Mouse (Mus musculus) layer of hippocampus, adult 2 months (tissue): ENCODE data around the gene Gadd45a. TPM values are rescaled to one million over a fixed set of nuclear protein-coding genes. Genes with fewer than 3 reads are reported as not detected.
A peak's percentile ranks its signal among the peaks of the same experiment; 100 is the strongest.
"Not testable (repeated sequence)": the region's sequence is repeated elsewhere in the genome, so short reads cannot be mapped to it uniquely, and the experiment has no call there.

Experiments used
- DNase-seq, 2 experiments: peaks; one replicate each; pipeline ENCODE4 v3.0.0; 2022; ENCODE audit warnings: low spot score in 2 of 2
- H3K27ac ChIP-seq: fragments of 200-600 bp; 2 replicates; pipeline ENCODE4 v1.8.1; 2022
- H3K4me3 ChIP-seq: fragments of 200-600 bp; 2 replicates; pipeline ENCODE4 v1.8.1; 2022; ENCODE audit warnings: mild to moderate bottlenecking
- CTCF ChIP-seq: fragments of 200-600 bp; conservative IDR thresholded peaks from 2 replicates; pipeline ENCODE4 v1.8.1; 2022; ENCODE audit warnings: antibody characterized with exemption, mild to moderate bottlenecking, moderate library complexity
- total RNA-seq, 2 experiments: library from RNA; stranded (reverse); gene quantifications; 2 replicates each; pipeline ENCODE4 v1.2.3; 2021

The Gadd45a gene
- total RNA-seq, 2 experiments from 2014 or later, result 8.4 to 9.5 TPM

DNA sequence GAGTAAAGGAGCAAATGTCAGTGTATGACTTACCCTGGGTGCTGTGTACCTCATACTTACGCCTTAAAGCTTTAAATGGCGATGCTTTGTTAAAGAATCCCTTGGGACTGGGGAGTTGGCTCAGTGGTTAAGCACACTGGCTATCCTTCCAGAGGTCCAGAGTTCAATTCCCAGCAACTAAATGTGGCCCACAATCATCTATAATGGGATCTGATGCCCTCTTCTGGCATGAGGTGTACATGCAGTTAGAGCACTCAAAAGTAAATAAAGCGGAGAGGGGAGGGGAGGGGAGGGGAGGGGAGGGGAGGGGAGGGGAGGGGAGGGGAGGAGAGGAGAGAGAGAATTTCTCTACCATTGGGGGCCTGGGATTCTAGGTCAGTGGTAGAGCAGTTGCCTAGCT, 1.7 kb upstream of the Gadd45a start:
- DNase-seq, result no peak
- Histone ChIP-seq H3K27ac (no peak overlapping the region), H3K4me3 (no peak overlapping the region)
- TF ChIP-seq CTCF, result peak; percentile 30

GRCm38 (mm10) chr6:67036356-67036811, 873 bp downstream of the Gadd45a start:
- Histone ChIP-seq H3K27ac (peak overlapping the region; percentile 89), H3K4me3 (peak overlapping the region; percentile 93)
- DNase-seq, result peak; percentile 58 to 59
- peak; percentile 80 for TF ChIP-seq CTCF

GRCm38 (mm10) chr6:67035388-67036299, 1.6 kb downstream of the Gadd45a start:
- DNase-seq, result no peak
- no peak for TF ChIP-seq CTCF
- H3K27ac ChIP-seq, result 0 out of 2 replicates have a peak overlapping the region, but pooled peaks have one; percentile 89
- H3K4me3 ChIP-seq, result peak overlapping the region; percentile 93

GRCm38 (mm10) chr6:67034331-67035130, 2.7 kb downstream of the Gadd45a start:
- Histone ChIP-seq H3K27ac (no peak overlapping the region), H3K4me3 (no peak overlapping the region)
- no peak for DNase-seq
- no peak for TF ChIP-seq CTCF

DNA sequence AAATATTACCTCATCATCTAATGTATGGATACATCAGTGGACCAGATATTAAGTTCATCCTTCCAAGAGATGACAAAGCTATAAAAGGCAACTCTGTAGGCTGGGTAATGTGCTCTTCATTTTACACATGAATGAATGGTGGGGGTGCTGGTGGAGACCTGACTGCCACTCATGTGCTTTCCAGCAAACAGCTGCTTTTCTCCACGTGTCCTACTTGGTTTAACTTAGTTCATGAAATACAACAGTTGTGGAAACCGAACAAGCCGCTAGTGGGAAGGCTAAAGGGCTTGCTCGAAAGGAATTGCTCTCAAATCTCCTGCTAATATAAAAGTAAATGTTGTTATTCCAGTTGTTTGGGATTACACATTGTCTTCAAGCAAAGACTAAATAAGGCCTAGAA, 3.7 kb downstream of the Gadd45a start:
- no peak for DNase-seq
- no peak overlapping the region for H3K27ac ChIP-seq
- TF ChIP-seq CTCF, result no peak
- no peak overlapping the region for H3K4me3 ChIP-seq

GRCm38 (mm10) chr6:67032972-67033371, 4.3 kb downstream of the Gadd45a start:
- H3K4me3 ChIP-seq, DNase-seq, H3K27ac ChIP-seq: not testable (repeated sequence)

GRCm38 (mm10) chr6:67032551-67032950, 4.7 kb downstream of the Gadd45a start:
- not testable (repeated sequence) for H3K4me3 ChIP-seq, H3K27ac ChIP-seq, DNase-seq

- TF ChIP-seq CTCF, result no peak
- no peak overlapping the region for H3K27ac ChIP-seq
- DNase-seq, result no peak
Observed at GRCm38 (mm10) chr6:67030846-67031245, 6.4 kb downstream of the Gadd45a start.

DNA sequence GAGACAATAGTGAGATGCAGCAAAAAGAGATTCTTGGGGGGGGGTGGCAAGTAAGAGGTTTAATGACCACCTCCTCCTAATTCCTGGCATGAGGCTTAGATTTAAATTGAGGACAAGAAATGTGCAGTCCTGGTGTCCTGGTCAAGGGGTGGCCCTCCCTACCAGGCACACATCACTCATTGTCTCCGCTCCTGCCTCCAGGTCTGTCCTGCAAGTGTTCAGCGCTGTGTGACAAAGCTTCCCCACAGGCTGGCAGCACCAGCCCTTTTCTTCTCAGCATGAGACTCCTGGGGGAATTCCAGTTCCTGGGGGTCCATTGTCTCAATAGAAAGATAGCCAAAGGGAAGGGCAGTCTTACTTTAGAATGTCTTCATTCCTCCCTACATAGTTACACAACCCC, 6.8 kb downstream of the Gadd45a start:
- Histone ChIP-seq H3K27ac (no peak overlapping the region), H3K4me3 (no peak overlapping the region)
- DNase-seq, result no peak
- no peak for TF ChIP-seq CTCF

More at GRCm38 (mm10) chr6:67030846-67031245, 6.4 kb downstream of the Gadd45a start:
- no peak overlapping the region for H3K4me3 ChIP-seq

DNA sequence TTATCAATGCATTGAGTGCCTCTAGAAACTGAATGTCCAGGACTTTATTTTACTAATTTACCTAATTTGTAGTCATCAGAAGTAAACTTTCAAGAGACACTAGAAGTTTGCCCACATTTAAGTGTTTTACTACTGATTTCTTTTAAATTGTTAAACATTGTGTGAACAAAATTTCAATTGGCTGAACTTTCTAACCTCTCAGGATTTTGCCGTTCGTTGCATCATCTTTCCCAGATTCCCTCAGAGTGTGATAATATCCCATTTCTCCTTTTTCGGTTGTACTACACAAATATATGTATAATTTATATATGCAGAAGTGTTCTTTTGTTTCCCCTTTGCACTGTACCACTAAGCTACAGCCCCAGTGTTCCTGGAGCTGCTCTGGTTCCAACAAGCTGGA, 7.3 kb downstream of the Gadd45a start:
- no peak overlapping the region for H3K4me3 ChIP-seq
- TF ChIP-seq CTCF, result no peak
- no peak for DNase-seq

DNA sequence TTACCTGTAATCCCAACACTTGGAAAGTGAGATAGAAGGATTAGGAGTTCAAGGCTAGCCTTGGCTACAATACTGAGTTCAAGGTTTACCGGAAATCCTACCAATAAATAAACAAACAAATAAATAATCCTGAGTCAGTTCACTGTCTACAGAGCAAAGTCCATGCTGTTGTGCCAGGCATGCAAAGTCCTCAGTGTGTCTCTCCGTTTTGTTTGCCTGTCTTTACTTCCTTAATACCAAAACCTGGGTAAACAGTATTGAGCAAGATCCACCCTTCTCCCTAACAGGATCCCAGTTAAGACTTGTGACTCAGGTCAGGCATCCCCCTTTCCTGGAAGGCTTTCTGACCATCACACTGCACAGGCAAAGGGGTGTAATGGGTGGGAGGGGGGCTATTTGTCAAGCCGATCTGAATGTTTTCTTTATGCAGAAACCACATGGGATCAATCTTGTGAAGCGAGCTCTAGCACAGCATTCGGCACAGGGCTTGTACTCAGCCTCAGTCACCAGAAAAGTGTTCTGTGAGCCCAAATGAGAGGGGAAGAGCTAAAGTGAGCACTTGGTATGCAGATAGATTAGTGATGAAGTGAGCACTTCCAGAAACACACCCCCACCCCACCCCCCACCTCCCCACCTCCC, 7.8 kb downstream of the Gadd45a start:
- H3K27ac ChIP-seq, result no peak overlapping the region
- no peak for TF ChIP-seq CTCF
- DNase-seq, result no peak
- no peak overlapping the region for H3K4me3 ChIP-seq

More for the DNA sequence above, 7.3 kb downstream of the Gadd45a start:
- H3K27ac ChIP-seq, result no peak overlapping the region

GRCm38 (mm10) chr6:67027438-67028142, 9.7 kb downstream of the Gadd45a start:
- no peak overlapping the region for H3K27ac ChIP-seq
- TF ChIP-seq CTCF, result no peak
- no peak overlapping the region for H3K4me3 ChIP-seq
- no peak for DNase-seq
